Mouse (Mus musculus) spleen, adult 18-20 months (tissue): ENCODE results near the gene Smok3a.
"Not testable (repeated sequence)": the region's sequence is repeated elsewhere in the genome, so short reads cannot be mapped to it uniquely, and the experiment has no call there.

ENCODE experiments used
- DNase-seq, 2 experiments: peaks; one replicate each; pipeline ENCODE4 v3.0.0; 2022; ENCODE audit warnings: mixed read lengths in 2 of 2

Gene Smok3a

GRCm38 (mm10) chr5:138020961-138021479 is at the start of gene Smok3a, which contains the start of gene Smok3b:
Smok3a (plus strand) TSS chr5:138021261.
Smok3b (plus strand) TSS chr5:138021429.
- not testable (repeated sequence) for DNase-seq

GRCm38 (mm10) chr5:137973161-137973560 is 47.9 kb upstream of the Smok3a start:
- DNase-seq = no peak

- DNase-seq = no peak
These were observed 47.3 kb upstream of the Smok3a start for GRCm38 (mm10) chr5:137973738-137974137.

DNA sequence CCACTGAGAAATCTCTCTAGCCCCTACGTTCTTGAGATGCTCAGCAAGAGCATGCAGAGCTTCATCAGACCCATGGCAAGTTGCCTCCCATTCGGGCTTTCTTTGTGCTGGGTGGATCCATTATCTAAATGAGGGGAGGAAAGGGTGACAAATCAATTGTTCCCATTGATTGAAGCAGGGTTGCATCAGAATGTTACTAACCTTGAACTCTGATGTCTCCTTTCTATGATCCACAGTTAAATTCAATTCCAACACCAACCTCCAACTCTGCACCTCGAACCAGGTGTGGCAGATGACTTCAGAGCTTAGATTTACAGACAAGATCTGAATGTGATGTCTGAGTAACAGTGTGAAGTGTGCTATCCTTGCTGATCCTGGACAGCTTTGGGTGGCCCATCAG is 46.3 kb upstream of the Smok3a start:
- DNase-seq = no peak

GRCm38 (mm10) chr5:137975434-137975833 is 45.6 kb upstream of the Smok3a start:
- no peak for DNase-seq

DNA sequence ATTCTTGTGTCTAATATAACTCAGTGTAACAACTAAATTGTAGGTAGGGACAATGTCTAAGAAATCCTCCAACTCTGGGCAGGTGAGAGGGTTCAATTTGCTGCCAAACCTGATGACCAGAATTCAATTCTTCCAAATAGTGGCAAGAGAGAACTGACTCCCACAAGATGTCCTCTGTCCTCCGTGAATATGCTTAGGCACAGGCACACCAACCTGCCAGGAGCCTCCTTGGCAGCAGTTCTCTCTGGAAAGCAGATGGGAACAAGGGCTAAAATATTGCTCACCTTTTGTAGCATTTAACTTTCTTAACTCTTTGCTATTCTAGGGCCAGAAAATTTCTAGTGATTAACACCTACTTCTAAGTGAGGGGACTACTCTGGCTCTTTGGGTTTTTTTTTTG is 43.8 kb upstream of the Smok3a start:
- no peak for DNase-seq

DNA sequence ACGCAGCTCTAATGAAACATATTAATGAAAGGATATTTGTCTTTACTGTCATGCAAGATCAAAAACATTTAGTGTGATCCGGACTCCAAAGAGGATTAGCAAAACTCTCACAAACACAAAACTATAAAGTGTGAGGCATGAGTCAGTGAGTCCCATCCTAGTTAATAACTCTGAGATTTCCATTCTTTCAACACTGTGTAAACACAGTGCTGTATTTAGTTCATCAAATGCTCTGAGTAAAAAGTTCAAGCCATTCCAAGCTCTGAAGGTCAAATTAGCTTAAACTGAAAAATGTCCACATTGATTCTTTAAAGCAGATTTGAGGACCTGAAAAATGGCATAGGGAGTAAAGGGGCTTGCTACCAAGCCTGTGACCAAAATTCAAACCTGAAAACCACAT is 42.0 kb upstream of the Smok3a start:
- DNase-seq = no peak

DNA sequence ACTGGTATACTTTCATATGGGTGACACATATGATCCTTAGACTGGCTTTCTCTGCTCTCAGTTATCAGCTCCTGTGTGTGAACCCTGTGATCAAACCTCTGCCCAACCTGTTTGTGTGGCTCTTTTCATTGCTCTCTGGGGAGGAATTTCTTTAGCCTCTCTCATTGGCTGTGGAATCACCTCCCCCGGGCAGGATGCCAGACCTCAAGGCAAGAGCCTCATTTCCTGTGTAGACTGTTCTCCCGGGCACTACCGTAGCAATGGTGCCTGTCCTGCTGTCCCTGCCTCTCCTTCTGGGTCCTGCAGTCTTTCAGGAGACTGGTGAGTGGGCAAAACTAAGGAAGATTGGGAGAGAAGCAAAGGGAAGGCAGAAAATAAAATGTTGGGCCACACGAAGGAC is 39.8 kb upstream of the Smok3a start, which contains the start of gene Azgp1:
Gene Azgp1 (plus strand): TSS at position 221 of the 400 bp plus-strand sequence.
- DNase-seq = no peak

DNA sequence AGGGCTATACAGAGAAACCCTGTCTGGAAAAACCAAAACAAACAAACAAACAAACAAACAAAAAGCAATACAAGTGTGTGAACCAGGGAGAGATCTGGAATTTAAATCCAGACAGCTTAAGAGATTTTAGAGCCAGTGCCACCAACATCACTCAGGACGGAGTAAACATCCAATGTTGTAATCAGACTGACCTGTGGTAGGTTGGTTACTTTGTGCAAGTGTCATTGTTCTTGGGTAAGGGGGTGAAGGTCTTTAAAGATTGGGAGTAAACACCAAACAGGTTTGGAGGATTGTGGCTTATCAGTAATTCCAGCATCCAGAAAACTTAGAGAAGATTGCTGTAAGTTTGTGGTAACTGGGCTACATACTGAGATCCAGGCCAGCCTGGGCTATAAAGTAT is 34.7 kb upstream of the Smok3a start:
- DNase-seq = no peak

DNA sequence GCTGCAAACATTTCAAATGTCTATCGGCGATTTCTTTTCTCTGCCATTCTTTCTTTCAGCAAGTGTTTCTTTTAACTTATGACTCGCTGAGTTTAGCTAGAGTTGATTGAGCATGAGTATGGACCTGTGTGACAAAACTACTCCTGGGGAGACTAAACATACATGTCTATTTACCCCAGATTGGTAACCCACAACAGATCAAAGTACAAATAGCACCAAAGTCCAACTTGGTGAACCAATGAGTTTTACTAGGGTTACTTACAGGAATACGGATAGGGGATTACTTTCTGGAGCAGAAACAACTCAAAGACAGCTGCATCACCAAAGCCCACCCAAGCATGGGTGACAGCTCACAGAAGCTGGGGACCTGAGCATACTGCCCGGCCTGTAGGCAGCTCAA is 11.6 kb upstream of the Smok3a start:
- no peak for DNase-seq

GRCm38 (mm10) chr5:138012382-138012781 is 8.7 kb upstream of the Smok3a start:
- DNase-seq = no peak

- no peak for DNase-seq
These were observed 4.5 kb upstream of the Smok3a start for GRCm38 (mm10) chr5:138016530-138016929.

DNA sequence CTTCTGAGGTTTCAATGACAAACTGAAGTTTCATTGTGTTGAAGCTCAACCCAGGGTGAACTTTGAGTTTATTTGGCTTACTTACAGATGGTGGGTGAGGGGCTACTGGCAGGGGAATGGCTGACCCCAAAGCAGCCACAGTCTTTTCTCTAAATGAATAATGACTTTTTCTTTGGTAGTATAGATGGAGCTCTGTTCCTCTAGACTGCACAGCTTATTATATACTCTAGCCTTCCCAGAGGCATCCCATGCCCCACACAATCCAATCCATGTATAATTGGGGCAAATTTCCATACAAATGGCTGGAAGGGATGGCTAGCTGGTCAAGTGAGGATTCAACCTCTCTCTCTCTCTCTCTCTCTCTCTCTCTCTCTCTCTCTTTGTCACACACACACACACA is 4.1 kb upstream of the Smok3a start:
- DNase-seq = no peak

GRCm38 (mm10) chr5:138019577-138019976 is 1.5 kb upstream of the Smok3a start:
- DNase-seq = not testable (repeated sequence)

GRCm38 (mm10) chr5:138052894-138053293 is 31.8 kb downstream of the Smok3a start, which contains the start of gene Smok3c:
Smok3c (plus strand) TSS chr5:138053194.
- not testable (repeated sequence) for DNase-seq

- DNase-seq = no peak
These were observed 52.7 kb downstream of the Smok3a start for GRCm38 (mm10) chr5:138073803-138074202.

DNA sequence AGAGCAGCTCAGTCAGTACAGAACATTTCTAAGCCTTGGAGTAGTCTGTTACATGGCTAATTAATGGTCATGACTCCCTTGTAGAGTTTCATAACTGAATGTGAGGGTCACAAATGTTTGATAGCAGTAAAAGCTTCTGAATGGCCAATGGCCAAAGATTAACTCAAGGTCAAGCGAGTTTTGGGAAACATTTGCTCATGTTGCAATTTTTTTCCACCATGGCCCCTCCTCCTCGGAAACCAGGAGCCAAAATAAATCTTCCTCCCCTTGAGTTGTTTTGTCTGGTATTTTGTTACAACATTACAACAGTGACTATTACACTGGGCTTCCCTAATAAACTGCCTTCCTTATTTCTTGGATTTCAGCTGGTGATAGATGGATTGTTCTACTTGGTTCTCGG is 54.6 kb downstream of the Smok3a start:
- DNase-seq = no peak

- DNase-seq = no peak
These were observed 55.1 kb downstream of the Smok3a start for GRCm38 (mm10) chr5:138076148-138076547.

GRCm38 (mm10) chr5:138080456-138080855 is 59.4 kb downstream of the Smok3a start:
- DNase-seq = no peak

DNA sequence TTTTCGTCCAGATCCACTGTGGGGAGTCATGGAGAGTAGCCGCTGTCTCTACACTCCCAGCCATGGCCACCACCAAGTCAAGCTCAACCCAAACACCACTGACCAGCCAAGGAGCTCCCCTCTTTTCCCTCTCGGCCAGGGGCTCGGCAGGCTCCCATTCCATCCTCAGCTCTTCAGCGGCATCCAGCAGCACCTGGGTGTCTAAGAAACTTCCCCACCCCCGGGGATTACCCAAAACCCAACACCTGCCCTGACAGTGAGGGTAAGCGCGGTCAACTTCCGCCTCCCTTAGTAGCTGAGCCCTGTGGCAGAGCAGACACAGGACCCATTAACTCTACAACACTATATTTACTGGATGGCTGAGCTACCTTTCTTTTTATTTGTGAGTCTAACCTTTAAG is 60.4 kb downstream of the Smok3a start:
- no peak for DNase-seq

DNA sequence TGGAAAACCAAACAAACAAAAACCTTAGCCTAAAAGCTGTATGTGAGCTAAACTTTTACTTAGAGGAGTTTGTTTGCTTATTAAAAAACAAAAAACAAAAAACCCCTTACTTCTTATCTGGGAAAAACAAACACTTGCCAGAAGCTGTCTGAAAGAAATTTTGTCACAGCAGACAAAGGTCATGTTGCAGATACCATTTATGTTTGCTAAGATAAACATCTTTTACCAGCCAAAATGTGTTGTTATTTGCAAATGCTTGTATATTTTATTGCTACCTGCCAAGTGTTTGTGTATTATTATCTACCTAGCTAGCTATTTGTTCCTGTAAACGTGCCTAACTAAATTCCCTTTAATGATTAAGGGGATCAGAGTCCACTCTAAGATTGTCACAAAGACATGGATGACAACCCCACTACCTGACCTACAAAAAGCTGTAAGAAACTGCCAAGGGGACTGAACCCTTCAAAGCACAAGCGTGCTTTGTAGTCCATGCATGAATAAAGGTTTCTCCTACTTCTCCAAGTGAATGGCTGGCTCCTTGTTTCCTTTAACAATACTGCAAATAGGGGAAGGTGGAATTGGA is 62.3 kb downstream of the Smok3a start:
- DNase-seq = no peak

GRCm38 (mm10) chr5:138083936-138084335 is 62.9 kb downstream of the Smok3a start:
- no peak for DNase-seq
